Mouse (Mus musculus) midbrain, embryonic 14.5 days (tissue): Measurements from ENCODE around the gene 2410015M20Rik. TPM values are rescaled to one million over a fixed set of nuclear protein-coding genes. Genes with fewer than 3 reads are reported as not detected.
A peak's percentile ranks its signal among the peaks of the same experiment; 100 is the strongest.
"Not testable (repeated sequence)": the region's sequence is repeated elsewhere in the genome, so short reads cannot be mapped to it uniquely, and the experiment has no call there.

ENCODE experiments used
- ATAC-seq: fragments of 200-750 bp; cut with Nextera tagmentation; 2 replicates; pipeline ENCODE4 v1.8.0; 2017; ENCODE audit warnings: moderate number of reproducible peaks, moderate library complexity; ENCODE audit not compliant: low FRiP score, low TSS enrichment
- DNase-seq: peaks from one replicate; pipeline ENCODE4 v3.0.0-alpha.2; 2015
- H3K27ac ChIP-seq: fragments of 300-500 bp; sonication (generic); replicated peaks from 2 replicates; pipeline ENCODE4 v1.5.1; 2014; ENCODE audit warnings: mild to moderate bottlenecking, low read depth, low read length, moderate library complexity
- H3K27me3 ChIP-seq: fragments of 300-500 bp; sonication (generic); 2 replicates; pipeline ENCODE4 v1.6.1; 2014; ENCODE audit warnings: low read length, control low read depth, mixed read lengths; ENCODE audit not compliant: control insufficient read depth, insufficient read depth
- H3K36me3 ChIP-seq: fragments of 300-500 bp; sonication (generic); 2 replicates; pipeline ENCODE4 v1.6.1; 2014; ENCODE audit warnings: low read length, control low read depth; ENCODE audit not compliant: control insufficient read depth, insufficient read depth
- H3K4me1 ChIP-seq: fragments of 300-500 bp; sonication (generic); 2 replicates; pipeline ENCODE4 v1.6.1; 2014; ENCODE audit warnings: mild to moderate bottlenecking, antibody characterized with exemption, low read length, control low read depth; ENCODE audit not compliant: control insufficient read depth, insufficient read depth
- H3K4me2 ChIP-seq: fragments of 300-500 bp; sonication (generic); 2 replicates; pipeline ENCODE4 v1.6.1; 2014; ENCODE audit warnings: mild to moderate bottlenecking, low read length, moderate library complexity
- H3K4me3 ChIP-seq: fragments of 300-500 bp; sonication (generic); replicated peaks from 2 replicates; pipeline ENCODE4 v1.5.1; 2014; ENCODE audit warnings: low read depth, low read length
- H3K9ac ChIP-seq: fragments of 300-500 bp; sonication (generic); replicated peaks from 2 replicates; pipeline ENCODE4 v1.6.1; 2014; ENCODE audit warnings: mild to moderate bottlenecking, low read length, moderate library complexity
- H3K9me3 ChIP-seq: fragments of 300-500 bp; sonication (generic); 2 replicates; pipeline ENCODE4 v1.6.1; 2016; ENCODE audit warnings: low read length, control low read depth, mixed read lengths; ENCODE audit not compliant: control insufficient read depth
- WGBS: fragments of 180-500 bp; shearing (Covaris S2); extraction: QIAGEN DNeasy Blood & Tissue Kit; methylation state at CpG from one replicate; pipeline ENCODE4 v1.1.7; 2014; 5-methylcytosine and 5-hydroxymethylcytosine counted together
- polyA plus RNA-seq: library from polyadenylated mRNA; unstranded; fragments of >200 nt; fragmentation: Nextera tagmentation; extraction: Ambion mirVana; gene quantifications from 2 replicates; pipeline ENCODE4 v1.2.1, GENCODE M21; 2014

Gene 2410015M20Rik
- polyA plus RNA-seq, 1 experiment from 2014 or later = 195 TPM

GRCm38 (mm10) chr17:56615136-56615784, 5.7 kb upstream of the 2410015M20Rik start:
- no peak for ATAC-seq
- H3K4me1 ChIP-seq = peaks cover 14% of the 10 kb centered on the region
- no peak overlapping the region for H3K4me2 ChIP-seq
- H3K27me3 ChIP-seq = no peaks in the 10 kb centered on the region
- H3K27ac ChIP-seq = no peak overlapping the region
- DNase-seq = no peak
- H3K9ac ChIP-seq = 0 out of 2 replicates have a peak overlapping the region, but pooled peaks have one; percentile 67
- no peaks in the 10 kb centered on the region for H3K9me3 ChIP-seq
- H3K4me3 ChIP-seq = no peak overlapping the region
- H3K36me3 ChIP-seq = peaks cover 63% of the 10 kb centered on the region
- 91% methylated on average over 11 of the region's 11 CpGs for WGBS

- peaks cover 17% of the 10 kb centered on the region for H3K4me1 ChIP-seq
- H3K9me3 ChIP-seq = no peaks in the 10 kb centered on the region
- peaks cover 56% of the 10 kb centered on the region for H3K36me3 ChIP-seq
- H3K9ac ChIP-seq = peak overlapping the region; percentile 67
- 34% methylated on average over 14 of the region's 14 CpGs for WGBS
- no peak for DNase-seq
- H3K27ac ChIP-seq = no peak overlapping the region
- H3K27me3 ChIP-seq = no peaks in the 10 kb centered on the region
- peak overlapping the region; percentile 70 for H3K4me2 ChIP-seq
- H3K4me3 ChIP-seq = peak overlapping the region; percentile 68
- ATAC-seq = no peak
Measured at GRCm38 (mm10) chr17:56614391-56615135, 5.0 kb upstream of the 2410015M20Rik start.

- Histone ChIP-seq H3K4me2 (peak overlapping the region; percentile 70), H3K27ac (peak overlapping the region; percentile 91), H3K4me3 (peak overlapping the region; percentile 68), H3K4me1 (peaks cover 19% of the 10 kb centered on the region), H3K36me3 (peaks cover 49% of the 10 kb centered on the region), H3K9ac (peak overlapping the region; percentile 67)
- DNase-seq, ATAC-seq, H3K9me3 ChIP-seq, H3K27me3 ChIP-seq: not testable (repeated sequence)
- WGBS = under 1% methylated on average over 26 of the region's 26 CpGs
Measured at GRCm38 (mm10) chr17:56613893-56614292, 4.3 kb upstream of the 2410015M20Rik start.

GRCm38 (mm10) chr17:56613236-56613844, 3.8 kb upstream of the 2410015M20Rik start, which contains the start of gene Rpl36:
Gene Rpl36, plus strand, starts transcription at chr17:56613416.
- Histone ChIP-seq H3K9me3 (no peaks in the 10 kb centered on the region), H3K27ac (peak within 1 kb of the TSS; percentile 91), H3K9ac (peak within 1 kb of the TSS; percentile 67), H3K4me2 (peak within 1 kb of the TSS; percentile 70), H3K4me3 (peak within 1 kb of the TSS; percentile 68), H3K36me3 (peaks cover 44% of the 10 kb centered on the region), H3K27me3 (no peaks in the 10 kb centered on the region), H3K4me1 (peaks cover 22% of the 10 kb centered on the region)
- DNase-seq = peak; percentile 97
- under 1% methylated on average over 52 of the region's 52 CpGs for WGBS
- ATAC-seq = peak; percentile 62

- H3K9me3 ChIP-seq, H3K4me3 ChIP-seq, ATAC-seq, H3K4me2 ChIP-seq, H3K27ac ChIP-seq, H3K27me3 ChIP-seq, H3K9ac ChIP-seq, DNase-seq: not testable (repeated sequence)
- 78% methylated on average over 10 of the region's 10 CpGs for WGBS
- H3K4me1 ChIP-seq = peaks cover 22% of the 10 kb centered on the region
- H3K36me3 ChIP-seq = peaks cover 41% of the 10 kb centered on the region
Measured at GRCm38 (mm10) chr17:56612565-56612939, 3.0 kb upstream of the 2410015M20Rik start.

- Histone ChIP-seq H3K9me3 (no peaks in the 10 kb centered on the region), H3K4me1 (peaks cover 22% of the 10 kb centered on the region)
- 13% methylated on average over 14 of the region's 14 CpGs for WGBS
Measured at GRCm38 (mm10) chr17:56611861-56612564, 2.4 kb upstream of the 2410015M20Rik start.

GRCm38 (mm10) chr17:56611323-56611722, 1.8 kb upstream of the 2410015M20Rik start:
- Histone ChIP-seq H3K4me1 (peaks cover 22% of the 10 kb centered on the region), H3K27ac (no peak overlapping the region), H3K9me3 (no peaks in the 10 kb centered on the region), H3K9ac (no peak overlapping the region), H3K4me2 (no peak overlapping the region), H3K4me3 (no peak overlapping the region), H3K27me3 (no peaks in the 10 kb centered on the region), H3K36me3 (peaks cover 41% of the 10 kb centered on the region)
- no peak for ATAC-seq
- 69% methylated on average over 2 of the region's 2 CpGs for WGBS
- no peak for DNase-seq

More at GRCm38 (mm10) chr17:56611861-56612564, 2.4 kb upstream of the 2410015M20Rik start:
- no peaks in the 10 kb centered on the region for H3K27me3 ChIP-seq
- no peak overlapping the region for H3K4me2 ChIP-seq
- ATAC-seq (no peak), DNase-seq (no peak)
- no peak overlapping the region for H3K9ac ChIP-seq
- no peak overlapping the region for H3K4me3 ChIP-seq
- H3K27ac ChIP-seq = no peak overlapping the region
- peaks cover 41% of the 10 kb centered on the region for H3K36me3 ChIP-seq

- Histone ChIP-seq H3K4me3 (peak overlapping the region; percentile 58), H3K9ac (peak overlapping the region; percentile 60; the same call in 1 of the 2 replicates), H3K4me2 (peak overlapping the region; percentile 84), H3K27me3 (no peaks in the 10 kb centered on the region), H3K9me3 (no peaks in the 10 kb centered on the region), H3K36me3 (peaks cover 44% of the 10 kb centered on the region), H3K4me1 (peaks cover 10% of the 10 kb centered on the region), H3K27ac (no peak overlapping the region)
- 55% methylated on average over 5 of the region's 5 CpGs for WGBS
- ATAC-seq = no peak
- no peak for DNase-seq
Measured at GRCm38 (mm10) chr17:56608699-56609098, 872 bp downstream of the 2410015M20Rik start.
